Mouse (Mus musculus) limb, embryonic 11.5 days (tissue): ENCODE results near the gene Fut11. TPM values are rescaled to one million over a fixed set of nuclear protein-coding genes. Genes with fewer than 3 reads are reported as not detected.
"Not testable (repeated sequence)": the region's sequence is repeated elsewhere in the genome, so short reads cannot be mapped to it uniquely, and the experiment has no call there.

Source experiments
- ATAC-seq: fragments of 200-750 bp; cut with Nextera tagmentation; 2 replicates; pipeline ENCODE4 v1.8.0; 2017; ENCODE audit warnings: low read depth; ENCODE audit not compliant: insufficient number of reproducible peaks, low FRiP score, low TSS enrichment
- DNase-seq: peaks from one replicate; pipeline ENCODE4 v3.0.0-alpha.2; 2015; ENCODE audit warnings: low spot score
- H3K27ac ChIP-seq: fragments of 300-500 bp; sonication (generic); replicated peaks from 2 replicates; pipeline ENCODE4 v1.5.1; 2014; ENCODE audit warnings: low read depth, mild to moderate bottlenecking, low read length
- H3K27me3 ChIP-seq: fragments of 300-500 bp; sonication (generic); 2 replicates; pipeline ENCODE4 v1.6.1; 2014; ENCODE audit warnings: mild to moderate bottlenecking, low read length, mixed read lengths; ENCODE audit not compliant: control insufficient read depth, insufficient read depth
- H3K36me3 ChIP-seq: fragments of 300-500 bp; sonication (generic); 2 replicates; pipeline ENCODE4 v1.6.1; 2014; ENCODE audit warnings: mild to moderate bottlenecking, low read length, moderate library complexity, mixed read lengths; ENCODE audit not compliant: control insufficient read depth, insufficient read depth
- H3K4me1 ChIP-seq: fragments of 300-500 bp; sonication (generic); 2 replicates; pipeline ENCODE4 v1.6.1; 2014; ENCODE audit warnings: low read length, mixed read lengths; ENCODE audit not compliant: control insufficient read depth, insufficient read depth
- H3K4me2 ChIP-seq: fragments of 300-500 bp; sonication (generic); 2 replicates; pipeline ENCODE4 v1.6.1; 2014; ENCODE audit warnings: low read depth, mild to moderate bottlenecking, moderate library complexity; ENCODE audit not compliant: severe bottlenecking
- H3K4me3 ChIP-seq: fragments of 300-500 bp; sonication (generic); 2 replicates; pipeline ENCODE4 v1.5.1; 2014; ENCODE audit warnings: low read depth, low read length
- H3K9ac ChIP-seq: fragments of 300-500 bp; sonication (generic); 2 replicates; pipeline ENCODE4 v1.6.1; 2014; ENCODE audit warnings: mild to moderate bottlenecking, low read length
- H3K9me3 ChIP-seq: fragments of 300-500 bp; sonication (generic); 2 replicates; pipeline ENCODE4 v1.6.1; 2016; ENCODE audit warnings: low read length; ENCODE audit not compliant: control insufficient read depth
- WGBS: fragments of 180-500 bp; shearing (Covaris S2); extraction: QIAGEN DNeasy Blood & Tissue Kit; methylation state at CpG from one replicate; pipeline ENCODE4 v1.1.7; 2014; 5-methylcytosine and 5-hydroxymethylcytosine counted together
- polyA plus RNA-seq: library from polyadenylated mRNA; unstranded; fragments of >200 nt; fragmentation: Nextera tagmentation; extraction: Ambion mirVana; gene quantifications from 2 replicates; pipeline ENCODE4 v1.2.1, GENCODE M21; 2014

Gene Fut11
- polyA plus RNA-seq, 1 experiment from 2014 or later: 18.3 TPM

DNA sequence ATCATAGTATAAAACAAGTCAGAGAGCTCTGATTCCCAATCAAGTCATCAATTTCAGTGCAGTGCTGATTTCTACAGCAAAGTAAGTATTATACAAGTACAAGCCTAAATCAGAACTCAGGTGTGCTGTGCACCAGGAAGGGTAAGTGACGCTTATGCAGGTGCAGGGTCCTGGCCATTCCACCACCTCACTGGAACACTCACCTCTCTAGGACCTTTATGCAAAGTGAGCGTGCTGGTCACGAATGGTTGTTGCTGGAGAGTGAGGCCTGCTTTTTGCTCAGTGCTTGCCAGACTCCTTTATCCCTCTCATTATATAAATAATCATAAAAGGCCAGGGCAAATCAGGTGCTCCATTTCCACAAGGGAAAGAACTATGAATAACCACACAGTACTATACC, 5.6 kb downstream of the Fut11 start:
- WGBS: 86% methylated on average over 3 of the region's 3 CpGs
- H3K4me1 ChIP-seq: peaks cover 20% of the 10 kb centered on the region
- no peaks in the 10 kb centered on the region for H3K9me3 ChIP-seq
- no peak overlapping the region for H3K4me2 ChIP-seq
- H3K36me3 ChIP-seq: peaks cover 8% of the 10 kb centered on the region; the same call in 1 of the 2 replicates
- H3K4me3 ChIP-seq: no peak overlapping the region
- ATAC-seq: no peak
- no peak overlapping the region for H3K9ac ChIP-seq
- DNase-seq: no peak
- H3K27me3 ChIP-seq: no peaks in the 10 kb centered on the region
- no peak overlapping the region for H3K27ac ChIP-seq

GRCm38 (mm10) chr14:20701554-20701953, 6.8 kb downstream of the Fut11 start:
- 79% methylated on average over 8 of the region's 8 CpGs for WGBS
- Histone ChIP-seq H3K27ac (no peak overlapping the region), H3K4me1 (peaks cover 12% of the 10 kb centered on the region)

DNA sequence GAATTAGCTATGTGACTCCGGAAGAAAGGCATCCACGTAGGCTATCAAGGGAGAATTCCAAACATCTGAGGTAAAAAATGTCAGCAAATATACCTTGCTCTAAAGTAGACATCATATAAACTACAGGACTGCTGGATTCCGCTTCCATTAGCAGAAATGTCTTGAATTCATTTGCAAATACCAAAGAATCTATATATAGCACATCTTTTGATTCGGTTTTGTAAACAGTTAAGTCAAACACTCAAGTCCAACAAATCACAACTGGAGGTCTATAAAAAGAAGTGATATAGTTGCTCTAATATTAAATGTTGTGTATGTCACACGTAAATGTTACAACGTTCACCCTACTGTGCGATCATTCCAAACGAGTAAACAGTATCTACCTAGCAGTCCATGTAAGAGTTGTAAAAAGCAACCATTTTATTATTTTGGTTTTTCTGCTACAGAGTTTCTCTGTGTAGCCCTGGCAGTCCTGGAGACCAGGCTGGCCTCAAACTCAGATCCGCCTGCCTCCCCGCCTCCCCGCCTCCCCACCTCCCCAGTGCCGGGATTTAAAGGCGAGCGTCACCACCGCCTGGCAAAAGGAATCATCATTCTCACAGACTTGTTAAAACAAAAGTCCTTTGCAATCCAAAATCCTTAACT, 7.5 kb downstream of the Fut11 start:
- 14% methylated on average over 15 of the region's 15 CpGs for WGBS
- peak; percentile 22; the same call in 1 of the 2 replicates for ATAC-seq
- no peak for DNase-seq

More at GRCm38 (mm10) chr14:20701554-20701953, 6.8 kb downstream of the Fut11 start:
- no peak for DNase-seq
- H3K9me3 ChIP-seq: no peaks in the 10 kb centered on the region
- H3K4me3 ChIP-seq: peak overlapping the region; percentile 81; the same call in 1 of the 2 replicates
- no peaks in the 10 kb centered on the region for H3K27me3 ChIP-seq
- H3K4me2 ChIP-seq: peak overlapping the region; percentile 64
- H3K9ac ChIP-seq: no peak overlapping the region
- no peak for ATAC-seq
- H3K36me3 ChIP-seq: peaks cover 8% of the 10 kb centered on the region; the same call in 1 of the 2 replicates

GRCm38 (mm10) chr14:20702741-20703381, 8.1 kb downstream of the Fut11 start, which contains the start of gene Chchd1:
Gene Chchd1 (plus strand): TSS chr14:20703006.
- WGBS: under 1% methylated on average over 61 of the region's 61 CpGs
- H3K9me3 ChIP-seq: no peaks in the 10 kb centered on the region

More for the DNA sequence above, 7.5 kb downstream of the Fut11 start:
- Histone ChIP-seq H3K9me3 (no peaks in the 10 kb centered on the region), H3K4me3 (peak overlapping the region; percentile 81), H3K27ac (peak overlapping the region; percentile 87), H3K4me2 (peak overlapping the region; percentile 64), H3K36me3 (peaks cover 8% of the 10 kb centered on the region; the same call in 1 of the 2 replicates), H3K4me1 (peaks cover 9% of the 10 kb centered on the region), H3K9ac (peak overlapping the region; percentile 82), H3K27me3 (no peaks in the 10 kb centered on the region)

DNA sequence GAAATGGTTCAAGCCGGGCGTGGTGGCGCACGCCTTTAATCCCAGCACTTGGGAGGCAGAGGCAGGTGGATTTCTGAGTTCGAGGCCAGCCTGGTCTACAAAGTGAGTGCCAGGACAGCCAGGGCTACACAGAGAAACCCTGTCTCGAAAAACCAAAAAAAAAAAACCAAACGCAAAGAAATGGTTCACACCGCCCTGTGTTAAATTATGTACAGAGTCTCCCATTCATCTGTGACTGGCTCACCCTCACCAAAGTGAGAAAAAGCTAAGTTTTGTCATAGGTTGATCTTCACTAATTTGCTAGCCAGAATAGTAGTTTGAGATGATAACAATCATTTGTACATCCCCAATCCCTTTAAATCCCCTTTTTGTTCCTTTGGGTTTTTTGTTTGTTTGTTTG, 8.7 kb downstream of the Fut11 start:
- peak overlapping the region; percentile 64 for H3K4me2 ChIP-seq
- WGBS: 10% methylated on average over 8 of the region's 8 CpGs
- peak overlapping the region; percentile 82 for H3K9ac ChIP-seq

More at GRCm38 (mm10) chr14:20702741-20703381, 8.1 kb downstream of the Fut11 start, which contains the start of gene Chchd1:
- Histone ChIP-seq H3K36me3 (peaks cover 8% of the 10 kb centered on the region; the same call in 1 of the 2 replicates), H3K27me3 (no peaks in the 10 kb centered on the region), H3K27ac (peak within 1 kb of the TSS; percentile 87), H3K4me2 (peak within 1 kb of the TSS; percentile 64), H3K4me1 (0 out of 2 replicates have a peak, but pooled peaks cover 7% of the 10 kb centered on the region), H3K4me3 (peak within 1 kb of the TSS; percentile 81), H3K9ac (peak within 1 kb of the TSS; percentile 82)
- ATAC-seq: peak; percentile 66; the same call in 1 of the 2 replicates
- DNase-seq: peak; percentile 95

GRCm38 (mm10) chr14:20707201-20708190, 12.7 kb downstream of the Fut11 start, which contains the start of gene Zswim8:
Gene Zswim8 (plus strand): TSS chr14:20707552.
- DNase-seq (peak; percentile 91), ATAC-seq (peak; percentile 86)
- peak within 1 kb of the TSS; percentile 97 for H3K4me3 ChIP-seq
- no peaks in the 10 kb centered on the region for H3K9me3 ChIP-seq
- peaks cover 13% of the 10 kb centered on the region for H3K4me1 ChIP-seq
- H3K9ac ChIP-seq: peak within 1 kb of the TSS; percentile 90
- under 1% methylated on average over 76 of the region's 80 CpGs for WGBS
- no peaks in the 10 kb centered on the region for H3K27me3 ChIP-seq
- H3K27ac ChIP-seq: peak within 1 kb of the TSS; percentile 65
- H3K4me2 ChIP-seq: peak within 1 kb of the TSS; percentile 72
- H3K36me3 ChIP-seq: peaks cover 8% of the 10 kb centered on the region; the same call in 1 of the 2 replicates

More for the DNA sequence above, 8.7 kb downstream of the Fut11 start:
- H3K27me3 ChIP-seq, H3K36me3 ChIP-seq, ATAC-seq, DNase-seq, H3K9me3 ChIP-seq, H3K4me1 ChIP-seq: not testable (repeated sequence)
- peak overlapping the region; percentile 81 for H3K4me3 ChIP-seq
- peak overlapping the region; percentile 87; the same call in 1 of the 2 replicates for H3K27ac ChIP-seq

DNA sequence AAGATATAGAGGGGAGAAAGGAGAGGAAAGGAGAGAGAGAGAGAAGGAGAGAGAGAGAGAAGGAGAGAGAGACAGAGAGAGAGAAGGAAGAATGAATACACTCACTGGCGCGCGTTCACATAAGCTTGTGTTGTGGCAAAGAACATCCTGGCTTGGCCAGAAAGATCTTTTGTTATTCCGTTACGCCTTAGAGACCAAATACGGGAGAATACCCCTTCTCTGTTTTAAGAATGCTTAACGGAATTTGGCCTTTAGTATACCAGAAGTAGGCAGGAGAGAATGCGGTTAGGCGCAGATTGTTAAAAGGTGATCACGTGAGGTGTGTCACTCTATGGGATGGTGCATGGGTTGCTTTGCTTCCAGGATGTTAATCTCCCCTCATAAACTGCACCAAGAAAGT, 13.5 kb downstream of the Fut11 start:
- H3K9ac ChIP-seq: peak overlapping the region; percentile 90
- H3K27ac ChIP-seq: no peak overlapping the region
- DNase-seq: no peak
- H3K4me2 ChIP-seq: peak overlapping the region; percentile 72
- H3K36me3 ChIP-seq: peaks cover 8% of the 10 kb centered on the region; the same call in 1 of the 2 replicates
- H3K27me3 ChIP-seq: no peaks in the 10 kb centered on the region
- WGBS: 13% methylated on average over 10 of the region's 10 CpGs
- peak overlapping the region; percentile 97 for H3K4me3 ChIP-seq
- ATAC-seq: no peak
- peaks cover 13% of the 10 kb centered on the region for H3K4me1 ChIP-seq
- no peaks in the 10 kb centered on the region for H3K9me3 ChIP-seq
